Mouse (Mus musculus): ENCODE measurements around the gene Ccdc32. TPM values are rescaled to one million over a fixed set of nuclear protein-coding genes. Genes with fewer than 3 reads are reported as not detected.

Gene Ccdc32
- polyA plus RNA-seq (2012; rRNA removed): 6.4 and 6.8 TPM in 2 replicates

GRCm38 (mm10) chr2:119028941-119029551, at the start of gene Ccdc32:
Gene Ccdc32 (minus strand): TSS chr2:119029393.

GRCm38 (mm10) chr2:119046649-119047611, 17.7 kb upstream of the Ccdc32 start, which contains the start of gene Knl1:
Gene Knl1 (plus strand): TSS chr2:119047119.

GRCm38 (mm10) chr2:119034656-119035396, 5.6 kb upstream of the Ccdc32 start, which contains the start of gene Rpusd2:
Gene Rpusd2 (plus strand): TSS chr2:119034790.

Other genes with a start within 250 kb of the Ccdc32 start
- gene Disp2, start 249.7 kb downstream of the Ccdc32 start, polyA plus RNA-seq (2012; rRNA removed): 0.61 TPM in 2 replicates
- 3.9 and 6.0 TPM in 2 replicates for gene Knstrn, start 215.4 kb downstream of the Ccdc32 start, polyA plus RNA-seq (2012; rRNA removed)
- 84.6 and 103 TPM in 2 replicates for gene Ivd, start 167.4 kb downstream of the Ccdc32 start, polyA plus RNA-seq (2012; rRNA removed)
- gene Bahd1, start 129.0 kb downstream of the Ccdc32 start, polyA plus RNA-seq (2012; rRNA removed): 31.7 and 39.7 TPM in 2 replicates
- 31.2 and 33.1 TPM in 2 replicates for gene Chst14, start 102.9 kb downstream of the Ccdc32 start, polyA plus RNA-seq (2012; rRNA removed)
- 5.1 and 6.5 TPM in 2 replicates for gene Rpusd2, start 5.4 kb upstream of the Ccdc32 start, polyA plus RNA-seq (2012; rRNA removed)
- gene Knl1, start 17.7 kb upstream of the Ccdc32 start, polyA plus RNA-seq (2012; rRNA removed): 0.27 and 0.40 TPM in 2 replicates
- gene Rad51, start 83.4 kb upstream of the Ccdc32 start, polyA plus RNA-seq (2012; rRNA removed): 7.4 and 11.0 TPM in 2 replicates
- gene Rmdn3, start 127.6 kb upstream of the Ccdc32 start, polyA plus RNA-seq (2012; rRNA removed): 18.1 and 27.7 TPM in 2 replicates
- 10.5 and 12.4 TPM in 2 replicates for gene Gchfr, start 138.4 kb upstream of the Ccdc32 start, polyA plus RNA-seq (2012; rRNA removed)
- gene Gm14137, start 145.1 kb upstream of the Ccdc32 start, polyA plus RNA-seq (2012; rRNA removed): 0.13 and 0.17 TPM in 2 replicates
- gene Zfyve19, start 179.2 kb upstream of the Ccdc32 start, polyA plus RNA-seq (2012; rRNA removed): 43.4 and 54.0 TPM in 2 replicates
- 3.8 and 5.2 TPM in 2 replicates for gene Dnajc17, start 179.4 kb upstream of the Ccdc32 start, polyA plus RNA-seq (2012; rRNA removed)
- 2.0 and 2.3 TPM in 2 replicates for gene Ppp1r14d, start 200.5 kb upstream of the Ccdc32 start, polyA plus RNA-seq (2012; rRNA removed)
- gene Spint1, start 208.0 kb upstream of the Ccdc32 start, polyA plus RNA-seq (2012; rRNA removed): 19.4 and 26.9 TPM in 2 replicates
- gene Rhov, start 241.9 kb upstream of the Ccdc32 start, polyA plus RNA-seq (2012; rRNA removed): 1.1 and 2.0 TPM in 2 replicates

Measured in ovary, adult 2 months (tissue).